9 mouse cellular contexts compared by ENCODE assay signal in the genomic region with DNA sequence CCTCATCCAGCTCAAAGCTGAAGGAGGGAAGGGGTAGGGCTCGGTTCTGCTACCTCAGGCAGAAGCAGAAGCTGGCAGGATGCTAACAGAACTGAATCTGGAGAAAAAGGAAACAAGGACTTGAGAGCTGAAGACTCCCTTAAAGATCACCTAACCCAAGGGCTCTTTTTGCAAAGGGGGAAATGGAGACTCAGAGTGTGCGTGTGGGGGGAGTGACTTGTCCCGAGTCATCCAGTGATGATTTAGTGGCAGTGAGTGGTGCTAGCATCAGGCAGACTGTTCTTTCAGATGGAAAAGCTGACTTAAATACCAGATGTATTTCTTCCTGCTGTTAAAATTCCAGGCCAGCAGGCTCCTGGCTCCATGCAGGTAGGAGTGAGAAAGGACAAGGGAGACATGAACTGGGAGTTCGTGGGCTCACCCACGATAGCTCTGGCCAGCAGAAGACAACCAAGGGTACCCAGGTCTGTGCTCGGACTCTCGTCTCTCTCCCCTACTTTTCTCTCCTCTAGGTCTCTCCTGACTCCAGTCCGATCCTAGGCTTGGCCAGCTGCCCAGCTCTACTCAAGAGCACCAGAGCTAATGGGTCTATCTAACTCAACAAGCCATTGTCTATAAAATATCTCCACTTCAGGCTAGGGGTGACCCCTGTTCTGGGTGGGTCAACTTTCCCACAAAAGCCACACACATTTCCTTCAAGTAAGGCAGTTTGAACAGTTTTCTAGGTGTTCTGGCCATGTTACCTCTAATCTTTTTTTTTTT. TPM values are rescaled to one million over a fixed set of nuclear protein-coding genes. Genes with fewer than 3 reads are reported as not detected.
DNase-seq lines count a peak whose midpoint lies in the region; ATAC-seq lines count a peak whose summit lies in the region.
"Had no signal": no experiment of that assay in that cellular context is flagged by ENCODE, and none has a peak within 500 bp of the region (broad histone marks: within the 10 kb centered on the region; RNA-seq: fewer than 3 reads in every experiment).

No protein-coding gene starts in this region.

- 36% methylated on average over 8 of the region's 8 CpGs for WGBS in heart, embryonic 13.5 days

- H3K9ac ChIP-seq in heart, embryonic 13.5 days, result no peak overlapping the region
- H3K9ac ChIP-seq: stomach, embryonic 15.5 days had no signal

- DNase-seq in heart, postnatal 36 days, result no peak
- peak; percentile 34 to 35 for DNase-seq in B cell, adult 2 months
- DNase-seq in cerebellum, adult 9-10 months, result peak; percentile 58
- DNase-seq in kidney, postnatal 36 days, result peak; percentile 13 to 44
- no peak for DNase-seq in frontal cortex, postnatal 10 days (ENCODE audit: low spot score in 2 of 2)
- no peak for DNase-seq in ovary, postnatal 36 days (ENCODE audit: low spot score)
- no peak for DNase-seq in right cerebral cortex, adult 2 months (ENCODE audit: low spot score in 2 of 2)

- no peak overlapping the region for H3K4me3 ChIP-seq in heart, embryonic 13.5 days
- H3K4me3 ChIP-seq: stomach, embryonic 15.5 days had no signal

- H3K4me2 ChIP-seq in heart, embryonic 13.5 days, result peak overlapping the region; percentile 21
- H3K4me2 ChIP-seq: stomach, embryonic 15.5 days had no signal

- H3K27me3 ChIP-seq in heart, embryonic 13.5 days (replicated peaks), result no peaks in the 10 kb centered on the region
- H3K27me3 ChIP-seq: stomach, embryonic 15.5 days had no signal

- H3K36me3 ChIP-seq in heart, embryonic 13.5 days, result no peaks in the 10 kb centered on the region
- H3K36me3 ChIP-seq: stomach, embryonic 15.5 days had no signal

- H3K9me3 ChIP-seq in heart, embryonic 13.5 days, result no peaks in the 10 kb centered on the region
- H3K9me3 ChIP-seq: stomach, embryonic 15.5 days had no signal

- H3K4me1 ChIP-seq in heart, embryonic 13.5 days, result peaks cover 52% of the 10 kb centered on the region
- H3K4me1 ChIP-seq: stomach, embryonic 15.5 days had no signal

- peak overlapping the region; percentile 80 for H3K27ac ChIP-seq in heart, embryonic 13.5 days (replicated peaks)
- H3K27ac ChIP-seq: stomach, embryonic 15.5 days had no signal

- intact Hi-C loops in heart, postnatal 36 days (cut with DNase I), result no loop called here

- no peak for ATAC-seq in heart, embryonic 13.5 days (ENCODE audit: extremely low read depth, insufficient number of reproducible peaks, low FRiP score, low TSS enrichment)

RNA-seq across cellular contexts. Expression of a gene that starts 8.5 kb away (rescaled TPM):
- polyA plus RNA-seq in heart, embryonic 13.5 days (2015; fragmentation: Nextera tagmentation; extraction: Ambion mirVana), result 50.9 and 55.0 TPM in 2 replicates
- total RNA-seq in heart, postnatal 36 days (2021), result 1 to 10 TPM; 5.1 to 5.6 TPM

Comparison
In these comparisons a context has a peak if more than half of its experiments do, and no peak if none do; other contexts are left out.
1. DNase-seq: peak in B cell, adult 2 months (2 of 2), cerebellum, adult 9-10 months (single experiment) and kidney, postnatal 36 days (2 of 2); none in heart, postnatal 36 days (0 of 2), frontal cortex, postnatal 10 days (0 of 2), ovary, postnatal 36 days (single experiment) and right cerebral cortex, adult 2 months (0 of 2).